Mouse (Mus musculus) embryonic fibroblast, embryonic 13.5 days (primary cell): ENCODE data around the gene Prex1. TPM values are rescaled to one million over a fixed set of nuclear protein-coding genes. Genes with fewer than 3 reads are reported as not detected.

Source experiments
- H3K27ac ChIP-seq: 2 replicates; pipeline ENCODE4 v1.5.1; 2012; ENCODE audit warnings: low read length, control low read depth, inconsistent platforms; ENCODE audit not compliant: insufficient read depth
- H3K4me1 ChIP-seq: 2 replicates; pipeline ENCODE4 v1.6.1; 2011; ENCODE audit warnings: low read length; ENCODE audit not compliant: control insufficient read depth, insufficient read depth
- H3K4me3 ChIP-seq: 2 replicates; pipeline ENCODE4 v1.5.1; 2011; ENCODE audit warnings: mild to moderate bottlenecking, control low read depth, low read length; ENCODE audit not compliant: insufficient read depth
- CTCF ChIP-seq: IDR thresholded peaks from 2 replicates; pipeline ENCODE4 v1.5.1; 2011; ENCODE audit warnings: mild to moderate bottlenecking, control low read depth, low read length, moderate library complexity, borderline replicate concordance; ENCODE audit not compliant: insufficient read depth
- POLR2A ChIP-seq: IDR thresholded peaks from 2 replicates; pipeline ENCODE4 v1.6.1; 2011; ENCODE audit warnings: low read depth, mild to moderate bottlenecking, control low read depth, low read length, moderate library complexity
- polyA plus RNA-seq: library from polyadenylated mRNA; stranded (reverse); fragments of >200 nt; gene quantifications from 2 replicates; pipeline ENCODE4 v1.2.4, GENCODE M21; 2011; ENCODE audit warnings: low read depth; ENCODE audit not compliant: missing spikeins, insufficient read length

Gene Prex1
- polyA plus RNA-seq, 1 experiment, result 2.9 TPM

DNA sequence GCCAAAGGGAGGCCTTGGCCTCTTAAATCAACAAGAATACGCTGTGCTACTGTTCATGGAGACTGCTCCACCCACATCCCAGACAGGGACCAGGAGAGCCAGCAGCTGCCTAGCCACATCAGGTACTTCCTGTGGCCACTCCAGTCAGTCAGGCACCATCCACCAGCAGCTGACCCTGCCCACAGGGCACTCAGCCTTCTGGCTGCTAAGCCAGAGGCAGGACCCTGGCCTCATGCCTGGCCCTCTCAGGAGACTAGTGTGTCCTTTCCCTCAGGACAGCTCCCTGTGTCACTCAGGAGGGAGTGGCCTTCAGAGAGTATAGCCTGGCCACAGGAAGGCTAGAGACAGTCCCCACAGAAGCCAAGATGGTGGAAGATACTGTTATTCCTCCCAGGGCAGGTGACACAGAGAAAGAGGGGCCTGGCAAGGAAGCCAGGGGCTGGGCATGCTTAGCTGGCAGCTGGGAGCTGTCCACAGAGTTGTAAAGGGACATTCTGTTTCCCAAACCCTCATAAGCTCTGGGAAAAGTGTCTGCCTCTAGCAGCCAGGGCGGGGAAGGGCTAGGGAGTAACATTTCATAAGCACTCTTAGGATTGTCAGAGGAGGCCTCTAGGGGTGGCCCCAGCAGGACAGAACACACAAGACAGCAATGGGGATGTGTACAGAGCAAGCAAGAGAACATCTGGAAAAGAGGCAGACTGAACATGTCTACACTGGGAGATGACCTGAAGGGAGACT is 98.1 kb downstream of the Prex1 start:
- Histone ChIP-seq H3K4me3 (no peak overlapping the region), H3K27ac (no peak overlapping the region), H3K4me1 (no peaks in the 10 kb centered on the region)
- TF ChIP-seq CTCF (no peak), POLR2A (no peak)

DNA sequence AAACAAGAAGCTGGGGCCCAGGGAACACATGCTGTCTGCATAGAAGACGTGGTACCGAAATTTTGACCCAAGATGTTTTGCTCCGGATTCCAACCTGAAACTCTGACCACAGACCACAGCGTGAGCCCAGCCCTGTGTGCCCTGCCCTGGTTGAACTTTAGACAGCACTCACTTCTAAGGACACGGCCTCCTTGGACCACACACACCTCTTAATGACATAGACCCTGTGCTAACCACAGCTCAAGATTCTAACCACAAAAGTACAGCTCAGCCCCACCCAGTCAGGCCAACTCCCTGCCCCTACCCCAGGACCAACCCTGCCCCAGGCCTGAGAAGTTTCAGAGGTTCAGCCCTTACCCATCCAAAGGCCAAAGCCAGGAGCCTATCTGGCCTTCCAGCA is 103.4 kb downstream of the Prex1 start:
- Histone ChIP-seq H3K27ac (no peak overlapping the region), H3K4me1 (no peaks in the 10 kb centered on the region), H3K4me3 (no peak overlapping the region)
- no peak for TF ChIP-seq CTCF
- TF ChIP-seq POLR2A, result no peak

DNA sequence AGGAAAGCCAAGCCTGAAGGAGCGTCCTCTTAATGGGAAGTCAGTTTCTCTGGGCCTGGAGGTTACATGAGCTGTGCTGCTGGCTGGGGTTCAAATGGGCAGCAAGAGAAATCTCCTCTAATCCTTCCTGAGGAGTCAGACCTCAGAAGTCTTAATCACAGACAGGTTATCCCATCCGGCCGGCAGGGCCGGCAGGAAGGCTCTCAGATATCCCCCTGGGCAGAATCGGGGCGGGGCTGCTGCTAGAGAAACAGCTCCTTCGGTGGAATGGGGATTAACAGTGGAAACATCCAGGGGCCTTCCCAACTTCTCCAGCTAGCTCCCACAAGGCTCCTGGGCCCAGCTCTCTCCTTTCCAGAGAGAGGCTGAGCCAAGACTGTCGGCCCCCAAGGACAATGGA is 105.1 kb downstream of the Prex1 start:
- no peak overlapping the region for H3K27ac ChIP-seq
- TF ChIP-seq POLR2A, result no peak
- no peak for TF ChIP-seq CTCF
- no peaks in the 10 kb centered on the region for H3K4me1 ChIP-seq
- no peak overlapping the region for H3K4me3 ChIP-seq

DNA sequence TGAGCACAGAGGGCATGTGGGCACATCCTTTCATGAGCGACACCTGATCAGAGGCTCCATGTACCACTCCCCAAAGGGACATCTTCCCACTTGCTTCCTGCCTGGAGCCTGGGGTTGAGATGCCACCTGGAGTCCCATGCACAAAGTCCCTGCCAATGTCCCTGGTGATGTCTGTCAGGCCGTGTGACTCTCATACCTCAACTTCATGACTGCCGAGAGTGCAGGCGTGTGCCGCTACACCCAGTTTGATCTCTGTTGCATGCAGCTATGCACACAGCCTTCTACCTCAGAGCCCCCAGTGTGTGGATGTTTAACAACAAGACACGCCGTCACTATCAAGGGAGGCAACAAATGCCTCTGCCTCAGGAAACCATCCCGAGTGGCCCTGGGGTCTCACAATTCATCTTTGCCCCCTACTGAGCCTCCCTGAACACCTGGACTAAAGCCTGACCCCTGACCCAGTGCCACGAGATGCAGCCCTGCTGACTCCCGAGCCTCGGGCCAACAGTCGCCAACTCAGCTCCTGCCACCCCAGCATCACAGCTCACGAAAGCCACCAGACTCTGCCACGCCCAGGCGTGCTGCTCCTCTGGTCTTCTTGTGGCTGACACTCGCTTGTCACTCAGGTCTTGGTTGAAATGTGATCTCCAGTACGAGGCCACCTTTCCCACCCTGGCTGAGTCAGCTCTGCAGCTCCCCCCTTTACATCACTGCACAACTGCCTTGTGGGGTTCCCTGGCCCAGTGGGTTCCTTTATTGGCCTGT is 107.0 kb downstream of the Prex1 start:
- Histone ChIP-seq H3K4me1 (no peaks in the 10 kb centered on the region), H3K27ac (no peak overlapping the region), H3K4me3 (no peak overlapping the region)
- no peak for TF ChIP-seq CTCF
- no peak for TF ChIP-seq POLR2A

DNA sequence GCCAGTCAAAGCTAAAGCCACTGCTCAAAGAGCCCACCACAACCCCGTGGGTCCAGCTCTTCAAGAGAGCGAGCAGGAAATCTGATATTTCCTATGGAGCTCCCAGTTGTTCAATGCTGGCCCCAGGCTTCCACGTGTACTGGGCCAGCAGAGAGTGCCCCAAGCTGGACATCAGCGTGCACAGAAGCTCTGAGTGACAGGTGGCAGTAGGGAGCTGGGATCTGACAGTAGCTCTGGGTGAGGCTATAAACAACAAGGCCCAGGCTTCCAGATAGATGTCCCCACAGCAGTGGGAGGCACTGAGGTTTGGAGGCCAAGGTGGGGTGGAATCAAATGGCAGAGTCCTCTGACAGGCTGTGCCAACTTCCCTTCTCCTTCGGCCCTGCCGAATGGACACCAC is 107.6 kb downstream of the Prex1 start:
- no peaks in the 10 kb centered on the region for H3K4me1 ChIP-seq
- H3K4me3 ChIP-seq, result no peak overlapping the region
- H3K27ac ChIP-seq, result no peak overlapping the region
- TF ChIP-seq POLR2A (no peak), CTCF (no peak)

DNA sequence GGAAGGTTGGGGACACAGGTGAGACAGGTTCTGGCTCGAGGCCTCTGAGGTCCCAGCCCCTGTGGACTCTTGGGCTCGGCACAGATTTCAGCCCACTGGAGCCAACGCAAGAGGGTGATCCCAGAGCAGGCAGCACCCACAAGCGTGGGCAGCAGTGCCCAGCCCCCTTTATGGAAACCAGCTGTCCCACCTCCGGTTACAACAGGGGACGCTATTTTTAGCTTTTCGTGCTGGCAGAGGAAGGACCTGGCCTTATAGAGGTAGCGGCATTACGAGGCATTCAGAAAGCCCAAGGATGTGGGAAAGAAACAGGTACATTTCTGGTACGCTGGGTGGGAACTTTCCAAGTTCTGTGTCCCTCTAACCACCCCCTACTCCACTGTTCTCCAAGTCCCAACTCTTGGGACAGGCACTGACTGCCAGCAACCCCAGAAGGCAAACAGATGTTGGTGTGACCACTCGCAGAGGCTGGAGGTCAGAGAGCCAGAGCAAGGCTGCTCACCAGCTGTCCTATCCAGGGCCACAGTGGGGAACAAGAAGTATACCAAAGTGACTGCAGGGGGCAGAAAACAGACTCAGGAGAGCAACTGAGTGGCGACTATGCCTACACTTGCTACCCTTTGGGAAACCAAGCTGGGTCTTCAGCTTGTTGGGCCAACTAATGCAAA is 108.3 kb downstream of the Prex1 start:
- TF ChIP-seq POLR2A, result no peak
- TF ChIP-seq CTCF, result no peak
- no peaks in the 10 kb centered on the region for H3K4me1 ChIP-seq
- H3K27ac ChIP-seq, result no peak overlapping the region
- no peak overlapping the region for H3K4me3 ChIP-seq

DNA sequence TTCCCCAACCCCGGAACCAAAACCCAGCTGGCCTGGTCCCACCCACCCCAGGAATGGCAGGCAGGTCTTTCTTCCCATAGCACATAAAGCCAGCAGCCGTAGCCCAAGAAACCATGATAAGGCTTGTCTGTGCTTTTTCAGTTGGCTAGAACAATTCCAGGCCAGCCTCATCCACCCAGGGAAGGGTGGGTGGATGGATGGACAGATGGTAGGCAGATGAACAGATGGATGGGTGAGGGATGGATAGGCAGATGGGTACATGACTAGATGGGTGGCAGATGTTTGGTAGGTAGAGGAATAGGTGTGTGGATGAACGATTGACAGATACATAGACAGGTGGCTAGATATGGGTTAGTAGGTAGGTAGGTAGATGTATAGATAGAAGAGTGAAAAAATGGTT is 110.7 kb downstream of the Prex1 start:
- TF ChIP-seq CTCF (no peak), POLR2A (no peak)

DNA sequence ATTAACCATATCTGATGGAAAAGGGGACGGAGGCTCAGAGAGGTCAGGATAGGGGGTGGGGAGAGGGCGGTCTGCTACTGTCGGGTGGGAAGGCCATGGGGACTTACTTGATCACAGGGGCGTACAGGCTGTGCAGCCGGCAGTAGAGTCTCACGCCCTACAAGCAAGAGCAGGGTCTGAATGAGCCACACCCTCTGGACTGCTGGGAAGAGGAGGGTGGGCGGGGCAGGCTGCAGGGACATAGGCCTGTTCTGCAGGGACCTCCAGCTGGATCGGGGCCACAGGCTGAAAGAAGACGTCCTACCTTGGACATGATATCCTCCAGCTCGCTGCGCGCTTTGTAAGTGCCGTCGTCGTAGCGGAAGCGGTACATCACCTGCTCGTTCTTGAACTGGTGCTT is 112.2 kb downstream of the Prex1 start:
- Histone ChIP-seq H3K4me3 (no peak overlapping the region), H3K4me1 (no peaks in the 10 kb centered on the region), H3K27ac (no peak overlapping the region)
- no peak for TF ChIP-seq CTCF
- TF ChIP-seq POLR2A, result no peak

More for the DNA sequence above, 110.7 kb downstream of the Prex1 start:
- Histone ChIP-seq H3K4me3 (no peak overlapping the region), H3K27ac (no peak overlapping the region), H3K4me1 (no peaks in the 10 kb centered on the region)

DNA sequence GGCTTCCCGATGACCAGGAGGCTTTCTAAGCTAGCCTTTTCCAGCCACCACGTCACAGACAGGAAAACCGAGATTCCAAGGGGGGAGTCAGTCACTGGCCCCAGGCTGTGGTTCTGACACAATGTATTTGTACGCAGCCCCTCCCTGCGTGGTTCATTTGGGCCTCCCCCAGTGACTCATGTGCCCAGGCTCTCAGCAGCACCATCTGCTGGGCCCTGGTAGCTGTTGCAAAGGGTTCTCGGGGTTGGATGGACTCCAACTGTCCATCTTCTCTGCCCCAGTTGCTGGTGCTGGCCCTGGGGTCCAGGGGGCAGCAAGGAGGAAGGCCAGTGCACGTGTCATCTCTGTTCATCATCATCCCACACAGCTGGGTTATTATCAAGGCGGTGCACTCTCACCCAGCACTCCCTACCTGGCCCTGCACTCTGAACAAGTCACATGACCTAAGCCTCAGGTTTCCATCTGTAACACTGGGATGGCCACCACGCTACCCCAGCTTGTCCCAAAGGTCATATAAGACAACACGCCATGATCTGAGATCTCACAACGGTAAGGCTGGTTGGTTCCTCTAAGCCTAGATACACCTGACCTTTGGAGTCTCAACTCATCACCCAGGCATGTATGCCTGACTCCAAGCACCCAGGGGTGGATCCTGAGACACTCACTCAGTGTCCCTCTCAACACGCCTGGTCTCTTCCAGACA is 115.0 kb downstream of the Prex1 start:
- H3K4me1 ChIP-seq, result no peaks in the 10 kb centered on the region
- no peak overlapping the region for H3K4me3 ChIP-seq
- TF ChIP-seq POLR2A, result no peak
- peak; percentile 15; the same call in 1 of the 2 replicates for TF ChIP-seq CTCF
- H3K27ac ChIP-seq, result no peak overlapping the region
